Mouse (Mus musculus): ENCODE results near the gene Zfp668.

DNA sequence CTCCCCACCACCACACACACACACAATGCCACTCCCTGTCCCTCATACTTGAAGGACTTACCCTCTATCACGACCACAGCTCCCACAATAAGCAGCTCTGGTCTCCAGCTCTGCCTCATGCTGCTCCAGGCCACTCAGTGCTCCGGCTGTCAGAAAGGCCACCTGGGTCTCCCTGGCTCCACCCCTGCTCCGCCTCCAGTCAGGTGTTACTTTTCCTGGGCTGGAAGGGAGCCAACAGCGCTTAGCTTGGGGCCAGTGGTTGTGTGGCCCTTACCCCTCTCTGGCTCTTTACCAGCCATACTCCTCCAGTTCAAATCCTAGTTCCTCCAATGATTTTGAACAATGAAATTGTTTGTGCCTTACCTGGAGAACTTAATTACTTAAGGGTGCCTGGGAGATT is 14.2 kb upstream of the Zfp668 start, which contains the start of gene Prss53:
- TF ChIP-seq CTCF (IDR thresholded peaks at IDR 0.05; ENCODE audit: extremely low read depth, insufficient read depth, low read length) = no peak
- no peak for TF ChIP-seq POLR2A (IDR thresholded peaks at IDR 0.05; ENCODE audit: extremely low read depth, insufficient read depth, low read length)

All from cortical plate, adult 2 months (tissue).